Mouse (Mus musculus): ENCODE measurements at regions not wholly inside any gene's neighbourhood (a gene's known extent, or its start where the extent isn't known, plus 50 kb on each side); places are given as distances from the start of the nearest gene placed in this dataset.

DNA sequence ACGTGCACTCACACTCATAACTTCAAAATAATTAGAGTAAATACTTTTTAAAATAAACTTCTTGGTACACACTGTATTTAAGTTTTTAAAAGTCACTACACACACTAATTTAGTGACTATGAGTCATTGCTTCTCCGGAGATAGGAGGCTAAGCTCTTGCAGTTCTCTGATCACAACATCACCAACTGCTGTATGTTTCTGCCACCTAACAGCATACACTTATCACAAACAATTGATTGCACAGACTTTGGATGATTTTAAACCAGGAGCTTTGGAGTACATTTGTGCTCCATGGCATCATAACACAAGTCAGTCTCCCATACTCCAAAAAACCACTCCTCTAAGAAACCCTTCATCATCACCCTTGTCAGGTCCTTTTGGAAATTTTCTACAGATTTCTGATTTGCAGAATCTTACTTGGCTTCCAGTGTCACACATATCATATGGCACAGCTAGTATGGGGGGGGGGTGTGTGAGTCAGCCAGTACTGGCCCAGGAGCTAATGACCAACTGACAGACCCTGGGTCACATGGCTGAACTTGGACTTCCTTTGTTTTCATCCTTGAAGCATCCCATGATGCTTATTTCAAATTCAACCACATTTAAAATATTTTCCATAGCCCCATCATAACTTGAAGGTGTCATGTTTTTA lies 179.1 kb upstream of the Tmtc1 start:
- no peak for ATAC-seq
- Histone ChIP-seq H3K4me2 (replicated peaks) (no peak overlapping the region), H3K4me3 (replicated peaks) (no peak overlapping the region), H3K36me3 (no peaks in the 10 kb centered on the region), H3K9ac (no peak overlapping the region), H3K9me3 (no peaks in the 10 kb centered on the region), H3K27ac (no peak overlapping the region), H3K4me1 (replicated peaks) (no peaks in the 10 kb centered on the region), H3K27me3 (replicated peaks) (no peaks in the 10 kb centered on the region)
- WGBS, result 91% methylated on average over 2 of the region's 2 CpGs

- Histone ChIP-seq H3K4me2 (replicated peaks) (no peak overlapping the region), H3K4me3 (replicated peaks) (no peak overlapping the region), H3K36me3 (no peaks in the 10 kb centered on the region), H3K9me3 (no peaks in the 10 kb centered on the region), H3K4me1 (replicated peaks) (0 out of 2 replicates have a peak, but pooled peaks cover 8% of the 10 kb centered on the region), H3K9ac (no peak overlapping the region), H3K27ac (no peak overlapping the region), H3K27me3 (replicated peaks) (no peaks in the 10 kb centered on the region)
- 48% methylated on average over 1 of the region's 1 CpGs for WGBS
- peak; percentile 53; the same call in 1 of the 2 replicates for ATAC-seq
Measured at GRCm38 (mm10) chr6:148620034-148620433, 175.8 kb upstream of the Tmtc1 start.

DNA sequence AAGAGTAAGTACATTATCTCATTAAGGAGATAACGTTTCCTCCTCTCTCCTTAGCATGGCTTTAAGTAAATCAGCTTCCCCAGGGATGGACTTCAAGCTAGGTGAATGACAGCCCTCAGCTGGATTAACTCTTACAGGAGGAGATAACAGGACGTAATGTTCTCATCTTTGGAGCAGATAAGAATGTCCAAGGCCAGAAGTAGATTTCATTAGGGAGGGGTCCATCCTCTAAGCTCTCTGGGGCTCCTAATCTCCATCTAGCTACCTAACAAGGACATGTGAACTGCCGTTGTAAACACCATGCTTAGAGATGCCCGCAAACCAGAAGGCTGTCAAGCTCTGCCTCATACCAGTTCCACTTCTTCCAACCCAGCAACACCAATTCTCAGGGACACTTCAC lies 171.7 kb upstream of the Tmtc1 start:
- no peak overlapping the region for H3K27ac ChIP-seq
- H3K4me1 ChIP-seq (replicated peaks), result 0 out of 2 replicates have a peak, but pooled peaks cover 11% of the 10 kb centered on the region
- no peak overlapping the region for H3K4me2 ChIP-seq (replicated peaks)
- no peaks in the 10 kb centered on the region for H3K9me3 ChIP-seq
- no peaks in the 10 kb centered on the region for H3K36me3 ChIP-seq
- WGBS, result 19% methylated on average over 4 of the region's 4 CpGs
- peak; percentile 47 for ATAC-seq
- H3K9ac ChIP-seq, result no peak overlapping the region
- no peak overlapping the region for H3K4me3 ChIP-seq (replicated peaks)
- no peaks in the 10 kb centered on the region for H3K27me3 ChIP-seq (replicated peaks)

- H3K4me2 ChIP-seq (replicated peaks), result no peak overlapping the region
- no peak overlapping the region for H3K27ac ChIP-seq
- WGBS, result 28% methylated on average over 3 of the region's 3 CpGs
Measured at GRCm38 (mm10) chr6:148615442-148615841, 171.3 kb upstream of the Tmtc1 start.

GRCm38 (mm10) chr6:148608881-148609280 lies 164.7 kb upstream of the Tmtc1 start:
- Histone ChIP-seq H3K4me3 (replicated peaks) (no peak overlapping the region), H3K27ac (no peak overlapping the region), H3K36me3 (no peaks in the 10 kb centered on the region), H3K9ac (no peak overlapping the region), H3K4me2 (replicated peaks) (no peak overlapping the region), H3K9me3 (no peaks in the 10 kb centered on the region), H3K27me3 (replicated peaks) (no peaks in the 10 kb centered on the region), H3K4me1 (replicated peaks) (no peaks in the 10 kb centered on the region)
- no peak for ATAC-seq
- WGBS, result 92% methylated on average over 5 of the region's 5 CpGs

More at GRCm38 (mm10) chr6:148615442-148615841, 171.3 kb upstream of the Tmtc1 start:
- Histone ChIP-seq H3K4me1 (replicated peaks) (0 out of 2 replicates have a peak, but pooled peaks cover 11% of the 10 kb centered on the region), H3K9me3 (no peaks in the 10 kb centered on the region), H3K9ac (no peak overlapping the region), H3K4me3 (replicated peaks) (no peak overlapping the region), H3K27me3 (replicated peaks) (no peaks in the 10 kb centered on the region), H3K36me3 (no peaks in the 10 kb centered on the region)
- no peak for ATAC-seq

- Histone ChIP-seq H3K36me3 (no peaks in the 10 kb centered on the region), H3K9me3 (no peaks in the 10 kb centered on the region), H3K9ac (no peak overlapping the region), H3K4me1 (replicated peaks) (no peaks in the 10 kb centered on the region), H3K27me3 (replicated peaks) (no peaks in the 10 kb centered on the region), H3K4me2 (replicated peaks) (no peak overlapping the region), H3K4me3 (replicated peaks) (no peak overlapping the region), H3K27ac (no peak overlapping the region)
- ATAC-seq, result no peak
- WGBS, result 84% methylated on average over 1 of the region's 1 CpGs
Measured at GRCm38 (mm10) chr6:148605226-148605625, 161.0 kb upstream of the Tmtc1 start.

DNA sequence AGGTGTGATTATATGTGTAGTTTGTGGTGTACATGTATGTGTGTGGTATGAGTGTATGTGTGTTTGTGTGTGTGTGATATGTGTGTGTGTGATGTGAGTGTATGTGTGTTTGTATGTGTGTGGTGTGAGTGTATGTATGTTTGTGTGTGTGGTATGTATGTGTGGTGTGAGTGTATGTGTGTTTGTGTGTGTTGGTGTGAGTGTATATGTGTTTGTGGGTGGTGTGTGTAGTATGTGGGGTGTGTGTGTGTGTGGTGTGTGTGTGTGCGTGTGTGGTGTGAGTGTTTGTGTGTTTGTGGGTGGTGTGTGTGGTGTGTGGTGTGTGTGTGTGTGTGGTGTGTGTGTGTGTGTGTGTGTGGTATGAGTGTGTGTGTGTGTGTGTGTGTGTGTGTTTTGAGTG lies 160.6 kb upstream of the Tmtc1 start:
- Histone ChIP-seq H3K9ac (no peak overlapping the region), H3K4me2 (replicated peaks) (no peak overlapping the region), H3K4me1 (replicated peaks) (no peaks in the 10 kb centered on the region), H3K36me3 (no peaks in the 10 kb centered on the region), H3K27me3 (replicated peaks) (no peaks in the 10 kb centered on the region), H3K4me3 (replicated peaks) (no peak overlapping the region), H3K27ac (no peak overlapping the region), H3K9me3 (no peaks in the 10 kb centered on the region)
- WGBS, result 0% methylated on average over 1 of the region's 1 CpGs
- no peak for ATAC-seq

DNA sequence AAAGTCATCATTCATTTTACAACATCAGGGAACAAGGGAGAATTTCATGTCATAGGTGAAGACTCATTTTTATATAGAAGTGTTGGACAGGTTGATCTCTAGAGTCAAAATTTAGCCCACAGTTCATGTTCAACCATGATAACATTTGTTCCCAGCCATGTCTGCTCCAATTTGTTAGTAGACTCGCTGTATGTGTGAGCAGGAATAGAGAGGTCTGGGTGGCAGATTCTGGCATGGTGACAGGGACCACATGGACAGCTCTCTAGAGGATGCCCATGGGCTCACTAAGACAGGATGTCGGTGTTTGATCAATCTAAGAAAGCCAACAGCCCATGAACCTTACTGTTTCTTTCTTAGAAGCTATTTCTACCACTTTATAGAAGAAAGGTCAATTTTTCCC lies 159.7 kb upstream of the Tmtc1 start:
- Histone ChIP-seq H3K4me1 (replicated peaks) (no peaks in the 10 kb centered on the region), H3K27ac (no peak overlapping the region), H3K27me3 (replicated peaks) (no peaks in the 10 kb centered on the region), H3K4me3 (replicated peaks) (no peak overlapping the region), H3K4me2 (replicated peaks) (no peak overlapping the region), H3K36me3 (no peaks in the 10 kb centered on the region), H3K9ac (no peak overlapping the region), H3K9me3 (no peaks in the 10 kb centered on the region)
- 84% methylated on average over 2 of the region's 2 CpGs for WGBS
- no peak for ATAC-seq

- H3K27ac ChIP-seq, result no peak overlapping the region
- H3K9ac ChIP-seq, result no peak overlapping the region
- H3K4me1 ChIP-seq (replicated peaks), result no peaks in the 10 kb centered on the region
- no peaks in the 10 kb centered on the region for H3K36me3 ChIP-seq
- no peak overlapping the region for H3K4me3 ChIP-seq (replicated peaks)
- no peaks in the 10 kb centered on the region for H3K27me3 ChIP-seq (replicated peaks)
- H3K4me2 ChIP-seq (replicated peaks), result no peak overlapping the region
- H3K9me3 ChIP-seq, result no peaks in the 10 kb centered on the region
- peak; percentile 61; the same call in 1 of the 2 replicates for ATAC-seq
- 73% methylated on average over 4 of the region's 4 CpGs for WGBS
Measured at GRCm38 (mm10) chr6:148603460-148603859, 159.3 kb upstream of the Tmtc1 start.

DNA sequence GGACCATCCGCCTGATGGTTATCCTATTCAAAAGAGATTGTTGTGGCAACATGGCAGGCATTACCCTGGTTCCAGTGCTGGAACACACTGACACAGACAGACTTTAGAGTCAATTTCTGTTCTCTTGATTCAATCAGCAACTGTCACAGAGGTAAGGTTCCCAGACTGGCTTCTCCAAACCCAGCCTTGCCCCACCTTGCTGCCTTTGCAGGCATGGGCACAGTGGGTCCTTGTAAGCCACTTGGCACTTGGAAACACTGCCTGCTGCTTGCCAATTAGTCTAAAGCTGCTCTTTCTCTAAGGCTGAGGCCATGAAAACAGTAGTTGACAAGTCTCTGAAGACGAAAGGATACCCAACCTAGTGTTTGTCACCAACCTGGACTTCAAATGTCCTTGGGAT lies 158.7 kb upstream of the Tmtc1 start:
- no peaks in the 10 kb centered on the region for H3K27me3 ChIP-seq (replicated peaks)
- no peaks in the 10 kb centered on the region for H3K36me3 ChIP-seq
- H3K4me3 ChIP-seq (replicated peaks), result no peak overlapping the region
- no peak for ATAC-seq
- H3K4me1 ChIP-seq (replicated peaks), result no peaks in the 10 kb centered on the region
- H3K9ac ChIP-seq, result no peak overlapping the region
- no peaks in the 10 kb centered on the region for H3K9me3 ChIP-seq
- WGBS, result 83% methylated on average over 2 of the region's 2 CpGs
- H3K4me2 ChIP-seq (replicated peaks), result no peak overlapping the region
- H3K27ac ChIP-seq, result no peak overlapping the region

DNA sequence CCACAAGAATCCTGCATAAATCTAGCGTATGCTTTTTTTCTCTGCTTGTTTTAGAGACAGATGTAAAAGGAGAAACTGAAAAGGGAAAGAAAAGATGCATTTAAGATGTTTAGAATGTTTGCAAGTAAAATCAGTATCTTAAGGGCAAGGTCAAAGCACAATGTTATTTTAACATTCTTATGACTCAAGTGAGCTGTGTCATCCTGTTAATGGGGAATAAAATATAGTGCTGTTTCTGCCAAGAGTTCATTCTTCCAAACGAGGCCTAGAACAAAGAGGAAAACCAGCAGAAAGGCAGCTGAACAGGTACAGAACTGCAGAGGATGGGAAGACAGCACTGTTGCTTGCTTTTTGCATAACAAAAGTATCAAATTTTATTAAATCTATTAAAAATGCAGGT lies 156.7 kb upstream of the Tmtc1 start:
- H3K4me2 ChIP-seq (replicated peaks), result no peak overlapping the region
- H3K9ac ChIP-seq, result no peak overlapping the region
- H3K4me3 ChIP-seq (replicated peaks), result no peak overlapping the region
- H3K4me1 ChIP-seq (replicated peaks), result no peaks in the 10 kb centered on the region
- no peaks in the 10 kb centered on the region for H3K27me3 ChIP-seq (replicated peaks)
- H3K27ac ChIP-seq, result no peak overlapping the region
- no peak for ATAC-seq
- no peaks in the 10 kb centered on the region for H3K36me3 ChIP-seq
- WGBS, result 45% methylated on average over 2 of the region's 2 CpGs
- H3K9me3 ChIP-seq, result no peaks in the 10 kb centered on the region

GRCm38 (mm10) chr6:148599473-148599872 lies 155.3 kb upstream of the Tmtc1 start:
- H3K36me3 ChIP-seq, result no peaks in the 10 kb centered on the region
- no peak overlapping the region for H3K27ac ChIP-seq
- no peaks in the 10 kb centered on the region for H3K4me1 ChIP-seq (replicated peaks)
- H3K9ac ChIP-seq, result no peak overlapping the region
- H3K4me3 ChIP-seq (replicated peaks), result no peak overlapping the region
- no peaks in the 10 kb centered on the region for H3K27me3 ChIP-seq (replicated peaks)
- ATAC-seq, result no peak
- H3K4me2 ChIP-seq (replicated peaks), result no peak overlapping the region
- 78% methylated on average over 4 of the region's 4 CpGs for WGBS
- no peaks in the 10 kb centered on the region for H3K9me3 ChIP-seq

DNA sequence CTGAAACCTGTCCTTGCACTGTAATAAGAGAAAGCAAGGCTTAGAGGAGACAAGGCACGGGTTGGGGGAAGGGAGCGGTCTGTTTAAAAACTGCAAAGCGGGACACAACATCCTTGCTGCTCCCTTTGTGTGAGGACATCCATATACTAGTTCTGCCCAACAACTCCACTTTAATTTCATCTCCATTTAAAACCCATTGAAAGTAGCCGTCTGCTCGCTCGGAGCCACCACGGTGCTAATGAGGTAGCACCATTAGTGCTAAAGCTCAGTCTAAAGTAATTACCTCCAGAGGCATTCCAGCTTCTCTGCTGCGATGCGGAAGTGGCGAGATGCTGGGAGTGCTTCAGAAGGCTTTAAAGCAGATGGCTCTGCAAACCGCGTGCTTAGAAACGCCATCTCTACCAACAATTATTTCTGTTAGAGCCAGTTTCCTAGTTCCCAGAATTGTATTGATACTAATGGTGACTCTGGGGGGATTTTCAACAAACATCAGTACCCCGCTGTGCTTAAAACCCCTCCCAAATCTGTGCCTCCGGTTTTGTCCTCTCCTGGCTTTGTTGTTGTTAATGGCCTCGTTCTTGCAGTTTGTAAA lies 154.7 kb upstream of the Tmtc1 start:
- Histone ChIP-seq H3K27ac (no peak overlapping the region), H3K36me3 (no peaks in the 10 kb centered on the region), H3K4me2 (replicated peaks) (peak overlapping the region; percentile 53), H3K4me3 (replicated peaks) (no peak overlapping the region), H3K4me1 (replicated peaks) (no peaks in the 10 kb centered on the region), H3K27me3 (replicated peaks) (no peaks in the 10 kb centered on the region), H3K9ac (no peak overlapping the region), H3K9me3 (no peaks in the 10 kb centered on the region)
- no peak for ATAC-seq
- WGBS, result 16% methylated on average over 16 of the region's 16 CpGs
